Comparison of ENCODE assay signal across 21 mouse cellular contexts in genomic region chr4:130984416-130985182, GRCm38 (mm10). TPM values are rescaled to one million over a fixed set of nuclear protein-coding genes. Genes with fewer than 3 reads are reported as not detected.
DNase-seq lines count a peak whose midpoint lies in the region; ATAC-seq and TF ChIP-seq lines count a peak whose summit lies in the region.
"Had no signal": no experiment of that assay in that cellular context is flagged by ENCODE, and none has a peak within 500 bp of the region (broad histone marks: within the 10 kb centered on the region; RNA-seq: fewer than 3 reads in every experiment).

No protein-coding gene starts in this region.

- no peak for TF ChIP-seq POLR2A in brain, embryonic 14.5 days (IDR thresholded peaks at IDR 0.05; ENCODE audit: borderline replicate concordance, extremely low read depth, insufficient read depth, insufficient read length, poor library complexity, severe bottlenecking)

- no peaks in the 10 kb centered on the region for H3K27me3 ChIP-seq in hindbrain, embryonic 16.5 days (replicated peaks; ENCODE audit: control insufficient read depth, insufficient read depth, low read length)
- H3K27me3 ChIP-seq in hindbrain, embryonic 11.5 days (ENCODE audit: control insufficient read depth, insufficient read depth, low read length) = no peaks in the 10 kb centered on the region
- peaks cover 3% of the 10 kb centered on the region; the same call in 1 of the 2 replicates for H3K27me3 ChIP-seq in embryonic facial prominence, embryonic 15.5 days
- no peaks in the 10 kb centered on the region for H3K27me3 ChIP-seq in midbrain, embryonic 11.5 days (ENCODE audit: control insufficient read depth, insufficient read depth, low read length)
- H3K27me3 ChIP-seq in liver, embryonic 12.5 days (replicated peaks) = no peaks in the 10 kb centered on the region; the same call in 1 of the 2 replicates
- H3K27me3 ChIP-seq: embryonic facial prominence, embryonic 12.5 days; limb, embryonic 15.5 days had no signal

- no peak overlapping the region for H3K4me3 ChIP-seq in hindbrain, embryonic 16.5 days (ENCODE audit: low read length)
- no peak overlapping the region for H3K4me3 ChIP-seq in hindbrain, embryonic 11.5 days (ENCODE audit: low read depth, low read length)
- no peak overlapping the region for H3K4me3 ChIP-seq in embryonic facial prominence, embryonic 15.5 days (replicated peaks)
- no peak overlapping the region for H3K4me3 ChIP-seq in midbrain, embryonic 11.5 days (ENCODE audit: low read depth, low read length)
- no peak overlapping the region for H3K4me3 ChIP-seq in liver, embryonic 12.5 days
- H3K4me3 ChIP-seq: embryonic facial prominence, embryonic 12.5 days; heart, embryonic 15.5 days; limb, embryonic 15.5 days had no signal

- no peak for ATAC-seq in hindbrain, embryonic 16.5 days
- ATAC-seq in hindbrain, embryonic 11.5 days (ENCODE audit: low FRiP score) = no peak
- no peak for ATAC-seq in embryonic facial prominence, embryonic 15.5 days (ENCODE audit: insufficient number of reproducible peaks, low FRiP score, low TSS enrichment, low read depth)
- ATAC-seq in midbrain, embryonic 11.5 days (ENCODE audit: low FRiP score) = no peak
- no peak for ATAC-seq in liver, embryonic 12.5 days

- 45% methylated on average over 17 of the region's 17 CpGs for WGBS in hindbrain, embryonic 16.5 days
- WGBS in hindbrain, embryonic 11.5 days = 70% methylated on average over 17 of the region's 17 CpGs
- 29% methylated on average over 17 of the region's 17 CpGs for WGBS in embryonic facial prominence, embryonic 15.5 days
- 51% methylated on average over 17 of the region's 17 CpGs for WGBS in midbrain, embryonic 11.5 days
- WGBS in liver, embryonic 12.5 days (ENCODE audit: insufficient replicate concordance) = 67% methylated on average over 17 of the region's 17 CpGs

- H3K9me3 ChIP-seq in hindbrain, embryonic 16.5 days (ENCODE audit: control insufficient read depth, low read length) = no peaks in the 10 kb centered on the region
- H3K9me3 ChIP-seq in hindbrain, embryonic 11.5 days (ENCODE audit: control insufficient read depth, low read length) = no peaks in the 10 kb centered on the region
- no peaks in the 10 kb centered on the region for H3K9me3 ChIP-seq in embryonic facial prominence, embryonic 15.5 days (replicated peaks)
- H3K9me3 ChIP-seq in midbrain, embryonic 11.5 days (ENCODE audit: control insufficient read depth, low read length) = no peaks in the 10 kb centered on the region
- no peaks in the 10 kb centered on the region for H3K9me3 ChIP-seq in liver, embryonic 12.5 days (replicated peaks)
- H3K9me3 ChIP-seq: embryonic facial prominence, embryonic 12.5 days; heart, embryonic 15.5 days; limb, embryonic 15.5 days had no signal

- H3K9ac ChIP-seq in hindbrain, embryonic 16.5 days (ENCODE audit: low read depth, low read length) = peak overlapping the region; percentile 27
- no peak overlapping the region for H3K9ac ChIP-seq in hindbrain, embryonic 11.5 days (ENCODE audit: low read depth, low read length)
- H3K9ac ChIP-seq in embryonic facial prominence, embryonic 15.5 days = no peak overlapping the region
- H3K9ac ChIP-seq in midbrain, embryonic 11.5 days (ENCODE audit: low read length) = no peak overlapping the region
- no peak overlapping the region for H3K9ac ChIP-seq in liver, embryonic 12.5 days
- H3K9ac ChIP-seq: embryonic facial prominence, embryonic 12.5 days; heart, embryonic 15.5 days; limb, embryonic 15.5 days had no signal

- no peak overlapping the region for H3K4me2 ChIP-seq in hindbrain, embryonic 16.5 days (ENCODE audit: low read length)
- no peak overlapping the region for H3K4me2 ChIP-seq in hindbrain, embryonic 11.5 days (replicated peaks; ENCODE audit: low read depth, low read length)
- 0 out of 2 replicates have a peak overlapping the region, but pooled peaks have one; percentile 4 for H3K4me2 ChIP-seq in embryonic facial prominence, embryonic 15.5 days (replicated peaks)
- no peak overlapping the region for H3K4me2 ChIP-seq in midbrain, embryonic 11.5 days
- no peak overlapping the region for H3K4me2 ChIP-seq in liver, embryonic 12.5 days
- H3K4me2 ChIP-seq: embryonic facial prominence, embryonic 12.5 days; heart, embryonic 15.5 days; limb, embryonic 15.5 days had no signal

- DNase-seq in hindbrain, embryonic 11.5 days (ENCODE audit: low spot score) = no peak
- peak; percentile 76 for DNase-seq in brain, embryonic 14.5 days (ENCODE audit: low read depth)
- DNase-seq in midbrain, embryonic 11.5 days (ENCODE audit: low spot score, missing footprints) = peak; percentile 84
- no peak for DNase-seq in urinary bladder, adult 2 months (ENCODE audit: low spot score)
- DNase-seq in adrenal gland, adult 18-20 months (ENCODE audit: low spot score in 2 of 2) = no peak
- DNase-seq: adrenal gland, postnatal 14 days; kidney, adult 8-10 months; lung, adult 2 months; lung, postnatal 4 days; spleen, adult 18-20 months; thymus, postnatal 25 days had no signal

- no peak for TF ChIP-seq CTCF in brain, embryonic 14.5 days (IDR thresholded peaks at IDR 0.05; ENCODE audit: borderline replicate concordance, extremely low read depth, insufficient read depth, insufficient read length)

- H3K36me3 ChIP-seq in hindbrain, embryonic 16.5 days (ENCODE audit: control insufficient read depth, insufficient read depth, low read length) = no peaks in the 10 kb centered on the region
- no peaks in the 10 kb centered on the region for H3K36me3 ChIP-seq in hindbrain, embryonic 11.5 days (ENCODE audit: control insufficient read depth, insufficient read depth, low read length)
- H3K36me3 ChIP-seq in embryonic facial prominence, embryonic 15.5 days = no peaks in the 10 kb centered on the region
- no peaks in the 10 kb centered on the region for H3K36me3 ChIP-seq in midbrain, embryonic 11.5 days (ENCODE audit: control insufficient read depth, insufficient read depth, low read length)
- H3K36me3 ChIP-seq in liver, embryonic 12.5 days = no peaks in the 10 kb centered on the region
- H3K36me3 ChIP-seq: embryonic facial prominence, embryonic 12.5 days; heart, embryonic 15.5 days; limb, embryonic 15.5 days had no signal

- no peaks in the 10 kb centered on the region; the same call in 1 of the 2 replicates for H3K4me1 ChIP-seq in hindbrain, embryonic 16.5 days (ENCODE audit: control insufficient read depth, insufficient read depth, low read depth, low read length)
- H3K4me1 ChIP-seq in hindbrain, embryonic 11.5 days (replicated peaks; ENCODE audit: control insufficient read depth, insufficient read depth, low read length) = no peaks in the 10 kb centered on the region
- H3K4me1 ChIP-seq in embryonic facial prominence, embryonic 15.5 days = 0 out of 2 replicates have a peak, but pooled peaks cover 3% of the 10 kb centered on the region
- H3K4me1 ChIP-seq in midbrain, embryonic 11.5 days (ENCODE audit: control insufficient read depth, insufficient read depth, low read length) = no peaks in the 10 kb centered on the region
- H3K4me1 ChIP-seq in liver, embryonic 12.5 days = no peaks in the 10 kb centered on the region
- H3K4me1 ChIP-seq: heart, embryonic 15.5 days had no signal

- peak overlapping the region; percentile 42 for H3K27ac ChIP-seq in hindbrain, embryonic 16.5 days (ENCODE audit: low read depth, low read length)
- H3K27ac ChIP-seq in hindbrain, embryonic 11.5 days (ENCODE audit: low read depth, low read length) = no peak overlapping the region
- no peak overlapping the region for H3K27ac ChIP-seq in embryonic facial prominence, embryonic 15.5 days (replicated peaks)
- H3K27ac ChIP-seq in midbrain, embryonic 11.5 days (ENCODE audit: low read depth, low read length) = no peak overlapping the region
- no peak overlapping the region for H3K27ac ChIP-seq in liver, embryonic 12.5 days
- H3K27ac ChIP-seq: embryonic facial prominence, embryonic 12.5 days; heart, embryonic 15.5 days; limb, embryonic 15.5 days; stomach, postnatal 0 days had no signal

RNA-seq across cellular contexts. Expression of gene Matn1, which starts 40.4 kb away (rescaled TPM):
- 0.34 and 3.9 TPM in 2 replicates for polyA plus RNA-seq in hindbrain, embryonic 16.5 days (2015; fragmentation: Nextera tagmentation; extraction: Ambion mirVana)
- polyA plus RNA-seq in hindbrain, embryonic 11.5 days (2014; fragmentation: Nextera tagmentation; extraction: Ambion mirVana) = 0.85 TPM in 1 of 2 replicates, not detected in the other
- 0.29 and 0.81 TPM in 2 replicates for polyA plus RNA-seq in brain, embryonic 14.5 days (2012; rRNA removed)
- polyA plus RNA-seq in embryonic facial prominence, embryonic 15.5 days (2015; fragmentation: Nextera tagmentation; extraction: Ambion mirVana) = 31.2 and 85.1 TPM in 2 replicates
- polyA plus RNA-seq in midbrain, embryonic 11.5 days (2014; fragmentation: Nextera tagmentation; extraction: Ambion mirVana) = not detected in 2 replicates
- polyA plus RNA-seq in urinary bladder, adult 2 months (2012; rRNA removed) = 0.04 TPM in 1 of 2 replicates, not detected in the other
- 0.12 and 0.17 TPM in 2 replicates for polyA plus RNA-seq in liver, embryonic 12.5 days (2016; fragmentation: Nextera tagmentation; extraction: Ambion mirVana)
- not detected for total RNA-seq in adrenal gland, adult 18-20 months (2021)
- total RNA-seq: adrenal gland, postnatal 14 days; granulocyte monocyte progenitor cell, adult 5-6 weeks had no signal
- polyA plus RNA-seq: large intestine, adult 2 months; neural tube, embryonic 14.5 days had no signal

Comparison
In these comparisons a context has a peak if more than half of its experiments do, and no peak if none do; other contexts are left out.
1. DNase-seq: peak in brain, embryonic 14.5 days (single experiment) and midbrain, embryonic 11.5 days (single experiment); none in hindbrain, embryonic 11.5 days (single experiment), urinary bladder, adult 2 months (single experiment) and adrenal gland, adult 18-20 months (0 of 2).